Mouse (Mus musculus): ENCODE results near the gene Chmp6. TPM values are rescaled to one million over a fixed set of nuclear protein-coding genes. Genes with fewer than 3 reads are reported as not detected.

Gene Chmp6
- total and polyA plus RNA-seq, 3 experiments, result 58.3 to 76.7 TPM; not detected in 1

GRCm38 (mm10) chr11:119967401-119967800, 54.2 kb downstream of the Chmp6 start:
- no peaks in the 10 kb centered on the region for H3K4me1 ChIP-seq (ENCODE audit: control insufficient read depth in 1 of 2, insufficient read depth in 2 of 2, low read length in 2 of 2)
- no peaks in the 10 kb centered on the region for H3K27me3 ChIP-seq (ENCODE audit: control insufficient read depth in 1 of 2, insufficient read depth in 2 of 2, low read length in 2 of 2)
- H3K9ac ChIP-seq (ENCODE audit: control insufficient read depth, low read depth, low read length, poor library complexity, severe bottlenecking), result no peak overlapping the region
- TF ChIP-seq ZC3H11A (IDR thresholded peaks at IDR 0.05; ENCODE audit: low read depth, low read length) (no peak), CTCF (IDR thresholded peaks at IDR 0.05 in 2 of 3, conservative IDR thresholded peaks at IDR 0.05 in 1 of 3; ENCODE audit: control insufficient read depth in 1 of 3, insufficient read depth in 1 of 3, low read depth in 2 of 3, low read length in 3 of 3, poor library complexity in 1 of 3, severe bottlenecking in 1 of 3) (no peak), NELFE (IDR thresholded peaks at IDR 0.05; ENCODE audit: low read depth, low read length) (no peak), TBP (IDR thresholded peaks at IDR 0.05; ENCODE audit: low read depth, low read length) (no peak), MAFK (IDR thresholded peaks at IDR 0.05; ENCODE audit: borderline replicate concordance, low read depth, low read length) (no peak)
- no peak overlapping the region for H3K27ac ChIP-seq (ENCODE audit: control insufficient read depth, low read depth, low read length)
- no peaks in the 10 kb centered on the region for H3K36me3 ChIP-seq (ENCODE audit: control insufficient read depth in 1 of 2, insufficient read depth in 2 of 2, low read length in 2 of 2)
- DNase-seq (ENCODE audit: low read depth, low spot score), result no peak
- no peak overlapping the region for H3K4me3 ChIP-seq (ENCODE audit: control insufficient read depth in 1 of 2, insufficient read depth in 1 of 2, low read depth in 2 of 2, low read length in 2 of 2)
- no peaks in the 10 kb centered on the region for H3K9me3 ChIP-seq (replicated peaks; ENCODE audit: insufficient read depth, low read length)
- no peaks in the 10 kb centered on the region for H3K79me2 ChIP-seq (ENCODE audit: control insufficient read depth, insufficient read depth, low read length, poor library complexity)

GRCm38 (mm10) chr11:119967892-119968291, 54.7 kb downstream of the Chmp6 start:
- DNase-seq (ENCODE audit: low read depth, low spot score), result no peak
- TF ChIP-seq NRF1 (IDR thresholded peaks at IDR 0.05; ENCODE audit: insufficient read depth, low read depth, low read length, poor library complexity, severe bottlenecking), result no peak
- no peak for TF ChIP-seq ZMIZ1 (IDR thresholded peaks at IDR 0.05; ENCODE audit: low read depth, low read length)
- TF ChIP-seq GABPA (IDR thresholded peaks at IDR 0.05; ENCODE audit: low read depth, low read length), result no peak
- TF ChIP-seq KAT2A (conservative IDR thresholded peaks at IDR 0.05; ENCODE audit: low read depth, low read length), result no peak
- no peak for TF ChIP-seq BHLHE40 (IDR thresholded peaks at IDR 0.05; ENCODE audit: borderline replicate concordance, low read depth, low read length)
- H3K36me3 ChIP-seq (ENCODE audit: control insufficient read depth in 1 of 2, insufficient read depth in 2 of 2, low read length in 2 of 2), result no peaks in the 10 kb centered on the region
- H3K9ac ChIP-seq (ENCODE audit: control insufficient read depth, low read depth, low read length, poor library complexity, severe bottlenecking), result no peak overlapping the region
- H3K4me1 ChIP-seq (ENCODE audit: control insufficient read depth in 1 of 2, insufficient read depth in 2 of 2, low read length in 2 of 2), result no peaks in the 10 kb centered on the region
- H3K9me3 ChIP-seq (replicated peaks; ENCODE audit: insufficient read depth, low read length), result no peaks in the 10 kb centered on the region
- no peaks in the 10 kb centered on the region for H3K27me3 ChIP-seq (ENCODE audit: control insufficient read depth in 1 of 2, insufficient read depth in 2 of 2, low read length in 2 of 2)
- H3K79me2 ChIP-seq (ENCODE audit: control insufficient read depth, insufficient read depth, low read length, poor library complexity), result no peaks in the 10 kb centered on the region
- no peak overlapping the region for H3K4me3 ChIP-seq (ENCODE audit: control insufficient read depth in 1 of 2, insufficient read depth in 1 of 2, low read depth in 2 of 2, low read length in 2 of 2)
- H3K27ac ChIP-seq (ENCODE audit: control insufficient read depth, low read depth, low read length), result no peak overlapping the region

Other genes starting within 250 kb of the Chmp6 start
- 31.3 and 32.8 TPM in 2 replicates for gene Baiap2, start 29.3 kb downstream of the Chmp6 start, total RNA-seq (2012; rRNA removed)
- gene Baiap2, start 29.3 kb downstream of the Chmp6 start, polyA plus RNA-seq (2012; ENCODE audit: insufficient read depth in 1 of 2, insufficient read length in 2 of 2, low read depth in 1 of 2, low replicate concordance in 2 of 2, missing spikeins in 1 of 2), result 10 to 100 TPM in 1 of 2 experiments, not detected in 1; 27.5 TPM
- 0.04 TPM in 1 of 2 replicates, not detected in the other for gene Aatk, start 133.7 kb downstream of the Chmp6 start, total RNA-seq (2012; rRNA removed)
- gene Aatk, start 133.7 kb downstream of the Chmp6 start, polyA plus RNA-seq (2012; ENCODE audit: insufficient read depth in 1 of 2, insufficient read length in 2 of 2, low read depth in 1 of 2, low replicate concordance in 2 of 2, missing spikeins in 1 of 2), result not detected
- 17.6 and 21.6 TPM in 2 replicates for gene Cep131, start 173.4 kb downstream of the Chmp6 start, total RNA-seq (2012; rRNA removed)
- 10 to 100 TPM in 1 of 2 experiments, not detected in 1; 26.6 TPM for gene Cep131, start 173.4 kb downstream of the Chmp6 start, polyA plus RNA-seq (2012; ENCODE audit: insufficient read depth in 1 of 2, insufficient read length in 2 of 2, low read depth in 1 of 2, low replicate concordance in 2 of 2, missing spikeins in 1 of 2)
- gene Tepsin, start 185.3 kb downstream of the Chmp6 start, total RNA-seq (2012; rRNA removed), result 12.6 and 16.6 TPM in 2 replicates
- 10 to 100 TPM in 1 of 2 experiments, not detected in 1; 14.3 TPM for gene Tepsin, start 185.3 kb downstream of the Chmp6 start, polyA plus RNA-seq (2012; ENCODE audit: insufficient read depth in 1 of 2, insufficient read length in 2 of 2, low read depth in 1 of 2, low replicate concordance in 2 of 2, missing spikeins in 1 of 2)
- 99.2 and 120 TPM in 2 replicates for gene Ndufaf8, start 185.5 kb downstream of the Chmp6 start, total RNA-seq (2012; rRNA removed)
- gene Ndufaf8, start 185.5 kb downstream of the Chmp6 start, polyA plus RNA-seq (2012; ENCODE audit: insufficient read depth in 1 of 2, insufficient read length in 2 of 2, low read depth in 1 of 2, low replicate concordance in 2 of 2, missing spikeins in 1 of 2), result 10 to 100 TPM in 1 of 2 experiments, not detected in 1; 77.6 TPM
- gene Slc38a10, start 237.9 kb downstream of the Chmp6 start, total RNA-seq (2012; rRNA removed), result 71.3 and 78.2 TPM in 2 replicates
- 10 to 100 TPM in 1 of 2 experiments, not detected in 1; 80.7 TPM for gene Slc38a10, start 237.9 kb downstream of the Chmp6 start, polyA plus RNA-seq (2012; ENCODE audit: insufficient read depth in 1 of 2, insufficient read length in 2 of 2, low read depth in 1 of 2, low replicate concordance in 2 of 2, missing spikeins in 1 of 2)